Mouse (Mus musculus) ES-E14 (cell line): Measurements from ENCODE around the gene Telo2.

ENCODE experiments used
- CHD2 ChIP-seq: IDR thresholded peaks from 2 replicates; pipeline ENCODE4 v1.6.1; 2014; ENCODE audit warnings: mild to moderate bottlenecking, low read depth, low read length, inconsistent platforms
- HCFC1 ChIP-seq: IDR thresholded peaks from 2 replicates; pipeline ENCODE4 v1.6.1; 2012; ENCODE audit warnings: low read length, inconsistent platforms, borderline replicate concordance; ENCODE audit not compliant: insufficient read depth
- MAFK ChIP-seq: IDR thresholded peaks from 2 replicates; pipeline ENCODE4 v1.6.1; 2014; ENCODE audit warnings: mild to moderate bottlenecking, low read depth, low read length, inconsistent platforms; ENCODE audit not compliant: insufficient read depth
- ZC3H11A ChIP-seq: IDR thresholded peaks from 2 replicates; pipeline ENCODE4 v1.6.1; 2012; ENCODE audit warnings: low read depth, mild to moderate bottlenecking, inconsistent platforms, low read length, borderline replicate concordance
- ZNF384 ChIP-seq: IDR thresholded peaks from 2 replicates; pipeline ENCODE4 v1.6.1; 2012; ENCODE audit warnings: low read depth, low read length, inconsistent platforms

GRCm38 (mm10) chr17:25117263-25117662 is 1.5 kb upstream of the Telo2 start:
- TF ChIP-seq ZC3H11A: peak; percentile 73
- no peak for TF ChIP-seq MAFK
- TF ChIP-seq ZNF384: no peak
- TF ChIP-seq HCFC1: no peak
- TF ChIP-seq CHD2: no peak
